Mouse (Mus musculus): ENCODE measurements around the gene Ptbp3.

- TF ChIP-seq CTCF (IDR thresholded peaks at IDR 0.05; ENCODE audit: control insufficient read depth, insufficient read depth, insufficient read length) (no peak), FOSL1 (IDR thresholded peaks at IDR 0.05; ENCODE audit: insufficient read depth, low read length, poor library complexity, severe bottlenecking) (no peak), MAX (IDR thresholded peaks at IDR 0.05) (no peak)
Measured at GRCm38 (mm10) chr4:59450906-59451305, 98.3 kb downstream of the Ptbp3 start.
